15 mouse cellular contexts compared by ENCODE assay signal in the genomic region with DNA sequence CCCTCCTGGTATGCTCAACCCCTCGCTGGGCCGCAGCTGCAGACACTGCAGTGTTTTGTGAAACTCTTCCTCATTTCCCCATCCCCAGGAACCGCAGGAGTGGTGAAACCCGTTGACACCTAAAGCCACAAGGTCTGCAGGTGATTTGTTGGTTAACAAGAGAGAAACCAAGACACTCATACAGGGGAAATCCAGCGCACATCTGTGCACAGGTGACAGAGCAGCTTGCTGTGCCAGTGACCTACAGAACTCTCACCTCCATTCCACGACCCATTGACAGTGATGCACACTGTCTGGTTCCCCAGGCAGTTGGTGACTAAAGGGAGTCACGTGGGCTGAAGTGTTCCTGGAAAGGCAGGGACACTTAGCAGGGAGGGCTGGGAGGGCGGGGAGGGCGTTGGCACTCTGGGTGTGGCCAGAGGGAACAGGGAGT. TPM values are rescaled to one million over a fixed set of nuclear protein-coding genes. Genes with fewer than 3 reads are reported as not detected.
A peak's percentile ranks its signal among the peaks of the same experiment; 100 is the strongest.
DNase-seq lines count a peak whose midpoint lies in the region; ATAC-seq and TF ChIP-seq lines count a peak whose summit lies in the region.
"Had no signal": no experiment of that assay in that cellular context is flagged by ENCODE, and none has a peak within 500 bp of the region (broad histone marks: within the 10 kb centered on the region; RNA-seq: fewer than 3 reads in every experiment).

No protein-coding gene starts in this region.

- peak overlapping the region; percentile 72 for H3K27ac ChIP-seq in spleen, adult 2 months (ENCODE audit: insufficient read depth, low read length)
- no peak overlapping the region for H3K27ac ChIP-seq in liver, embryonic 16.5 days (ENCODE audit: low read length)
- H3K27ac ChIP-seq: embryonic facial prominence, embryonic 13.5 days; layer of hippocampus, adult 2 months; limb, embryonic 12.5 days; midbrain, embryonic 13.5 days; stomach, embryonic 15.5 days had no signal

- 15% methylated on average over 9 of the region's 9 CpGs for WGBS in spleen, adult 2 months
- WGBS in liver, embryonic 16.5 days (ENCODE audit: insufficient replicate concordance): 25% methylated on average over 9 of the region's 9 CpGs

- no peak for TF ChIP-seq POLR2A in spleen, adult 2 months (IDR thresholded peaks at IDR 0.05; ENCODE audit: low read depth, low read length)

- H3K4me1 ChIP-seq in spleen, adult 2 months (ENCODE audit: control insufficient read depth, insufficient read depth, insufficient read length): peaks cover 56% of the 10 kb centered on the region; the same call in 1 of the 2 replicates
- H3K4me1 ChIP-seq in liver, embryonic 16.5 days (ENCODE audit: control insufficient read depth, low read depth, low read length): peaks cover 4% of the 10 kb centered on the region
- H3K4me1 ChIP-seq: embryonic facial prominence, embryonic 13.5 days; limb, embryonic 12.5 days; midbrain, embryonic 13.5 days had no signal

- H3K4me3 ChIP-seq in spleen, adult 2 months (ENCODE audit: extremely low read depth, insufficient read depth, insufficient read length): no peak overlapping the region
- H3K4me3 ChIP-seq in liver, embryonic 16.5 days (ENCODE audit: low read depth, low read length): no peak overlapping the region
- H3K4me3 ChIP-seq: embryonic facial prominence, embryonic 13.5 days; layer of hippocampus, adult 2 months; limb, embryonic 12.5 days; midbrain, embryonic 13.5 days; stomach, embryonic 15.5 days had no signal

- no peaks in the 10 kb centered on the region for H3K27me3 ChIP-seq in spleen, adult 2 months (ENCODE audit: control insufficient read depth, insufficient read depth, low read length)
- no peaks in the 10 kb centered on the region for H3K27me3 ChIP-seq in liver, embryonic 16.5 days (ENCODE audit: control insufficient read depth, insufficient read depth, low read depth, low read length)
- H3K27me3 ChIP-seq: embryonic facial prominence, embryonic 13.5 days; limb, embryonic 12.5 days; midbrain, embryonic 13.5 days; Patski; stomach, embryonic 15.5 days had no signal

- no peak overlapping the region for H3K9ac ChIP-seq in liver, embryonic 16.5 days (ENCODE audit: low read depth, low read length)
- H3K9ac ChIP-seq: embryonic facial prominence, embryonic 13.5 days; limb, embryonic 12.5 days; midbrain, embryonic 13.5 days; stomach, embryonic 15.5 days had no signal

- peak; percentile 35; the same call in 1 of the 2 replicates for ATAC-seq in liver, embryonic 16.5 days (ENCODE audit: low read depth)
- ATAC-seq: forebrain, embryonic 16.5 days; hindbrain, embryonic 16.5 days; midbrain, embryonic 13.5 days; Patski had no signal

- H3K36me3 ChIP-seq in spleen, adult 2 months (ENCODE audit: control insufficient read depth, insufficient read depth, low read length): no peaks in the 10 kb centered on the region
- H3K36me3 ChIP-seq in liver, embryonic 16.5 days (ENCODE audit: control insufficient read depth, insufficient read depth): no peaks in the 10 kb centered on the region
- H3K36me3 ChIP-seq: embryonic facial prominence, embryonic 13.5 days; limb, embryonic 12.5 days; midbrain, embryonic 13.5 days; stomach, embryonic 15.5 days had no signal

- peak in 1 of 2 experiments; percentile 41 for DNase-seq in spleen, adult 2 months (ENCODE audit: low read depth in 1 of 2, low spot score in 2 of 2)
- no peak for DNase-seq in spleen, adult 18-20 months
- DNase-seq in ZHBTc4 (ENCODE audit: low read depth, low spot score): peak; percentile 78
- DNase-seq in neural tube, embryonic 10.5 days (ENCODE audit: extremely low spot score, low spot score): no peak
- no peak for DNase-seq in kidney, postnatal 4 days
- DNase-seq in frontal cortex, adult 2 months (ENCODE audit: extremely low spot score in 1 of 2, low spot score in 1 of 2): no peak

- no peaks in the 10 kb centered on the region for H3K9me3 ChIP-seq in liver, embryonic 16.5 days (replicated peaks; ENCODE audit: control insufficient read depth, low read length)
- H3K9me3 ChIP-seq: embryonic facial prominence, embryonic 13.5 days; midbrain, embryonic 13.5 days; stomach, embryonic 15.5 days had no signal

- no peak for TF ChIP-seq CTCF in spleen, adult 2 months (IDR thresholded peaks at IDR 0.05; ENCODE audit: extremely low read depth, insufficient read depth, insufficient read length, insufficient replicate concordance)

- H3K4me2 ChIP-seq in liver, embryonic 16.5 days (ENCODE audit: low read depth, low read length): no peak overlapping the region
- H3K4me2 ChIP-seq: embryonic facial prominence, embryonic 13.5 days; limb, embryonic 12.5 days; midbrain, embryonic 13.5 days; stomach, embryonic 15.5 days had no signal

RNA-seq across cellular contexts. Expression of a gene that starts 1.5 kb away (rescaled TPM):
- 6.5 and 19.9 TPM in 2 replicates for polyA plus RNA-seq in spleen, adult 2 months (2012; rRNA removed)
- polyA plus RNA-seq in liver, embryonic 16.5 days (2015; fragmentation: Nextera tagmentation; extraction: Ambion mirVana): not detected in 2 replicates
- polyA plus RNA-seq in frontal cortex, adult 2 months (2012; rRNA removed): 0.68 and 0.76 TPM in 2 replicates
- polyA plus RNA-seq: embryonic facial prominence, embryonic 13.5 days; forebrain, embryonic 16.5 days; hindbrain, embryonic 16.5 days; limb, embryonic 12.5 days; midbrain, embryonic 13.5 days; Patski; stomach, embryonic 15.5 days had no signal

RNA-seq across cellular contexts. Expression of a gene that starts 11.7 kb away (rescaled TPM):
- 51.2 and 58.6 TPM in 2 replicates for polyA plus RNA-seq in spleen, adult 2 months (2012; rRNA removed)
- 5.9 and 6.6 TPM in 2 replicates for polyA plus RNA-seq in liver, embryonic 16.5 days (2015; fragmentation: Nextera tagmentation; extraction: Ambion mirVana)
- polyA plus RNA-seq in frontal cortex, adult 2 months (2012; rRNA removed): 1.1 and 1.8 TPM in 2 replicates

RNA-seq across cellular contexts. Expression of a gene that starts 31.2 kb away (rescaled TPM):
- polyA plus RNA-seq in spleen, adult 2 months (2012; rRNA removed): 33.1 and 34.5 TPM in 2 replicates
- polyA plus RNA-seq in liver, embryonic 16.5 days (2015; fragmentation: Nextera tagmentation; extraction: Ambion mirVana): 0.24 TPM in 1 of 2 replicates, not detected in the other
- 225 and 258 TPM in 2 replicates for polyA plus RNA-seq in frontal cortex, adult 2 months (2012; rRNA removed)

RNA-seq across cellular contexts. Expression of a gene that starts 51.2 kb away (rescaled TPM):
- polyA plus RNA-seq in spleen, adult 2 months (2012; rRNA removed): 55.7 and 83.3 TPM in 2 replicates
- 12.8 and 14.3 TPM in 2 replicates for polyA plus RNA-seq in liver, embryonic 16.5 days (2015; fragmentation: Nextera tagmentation; extraction: Ambion mirVana)
- polyA plus RNA-seq in frontal cortex, adult 2 months (2012; rRNA removed): 78.1 and 90.1 TPM in 2 replicates

RNA-seq across cellular contexts. Expression of a gene that starts 56.2 kb away (rescaled TPM):
- polyA plus RNA-seq in spleen, adult 2 months (2012; rRNA removed): 4.0 and 5.9 TPM in 2 replicates
- 2.7 and 3.2 TPM in 2 replicates for polyA plus RNA-seq in liver, embryonic 16.5 days (2015; fragmentation: Nextera tagmentation; extraction: Ambion mirVana)
- 82.8 and 84.1 TPM in 2 replicates for polyA plus RNA-seq in frontal cortex, adult 2 months (2012; rRNA removed)

Comparison
In these comparisons a context has a peak if more than half of its experiments do, and no peak if none do; other contexts are left out.
1. RNA of a gene that starts 31.2 kb away (polyA plus RNA-seq): 225 to 258 TPM in frontal cortex, adult 2 months and 33.1 to 34.5 TPM in spleen, adult 2 months; 0.24 TPM in liver, embryonic 16.5 days; every median in the first group is over 10 times any median in the second.